Mouse (Mus musculus) forebrain, embryonic 14.5 days (tissue): ENCODE measurements around the gene Pkig. TPM values are rescaled to one million over a fixed set of nuclear protein-coding genes. Genes with fewer than 3 reads are reported as not detected.

Experiments
- ATAC-seq: fragments of 200-750 bp; cut with Nextera tagmentation; 2 replicates; pipeline ENCODE4 v1.8.0; 2017; ENCODE audit warnings: mild to moderate bottlenecking, moderate library complexity
- DNase-seq: peaks from one replicate; pipeline ENCODE4 v3.0.0-alpha.2; 2015; ENCODE audit warnings: low spot score
- H3K27ac ChIP-seq: fragments of 300-500 bp; sonication (generic); 2 replicates; pipeline ENCODE4 v1.5.1; 2014; ENCODE audit warnings: low read depth, mild to moderate bottlenecking, control low read depth, low read length, moderate library complexity
- H3K27me3 ChIP-seq: fragments of 300-500 bp; sonication (generic); replicated peaks from 2 replicates; pipeline ENCODE4 v1.6.1; 2014; ENCODE audit warnings: low read length, control low read depth, mixed read lengths; ENCODE audit not compliant: control insufficient read depth, insufficient read depth
- H3K36me3 ChIP-seq: fragments of 300-500 bp; sonication (generic); 2 replicates; pipeline ENCODE4 v1.6.1; 2014; ENCODE audit warnings: low read length, control low read depth; ENCODE audit not compliant: control insufficient read depth, insufficient read depth
- H3K4me1 ChIP-seq: fragments of 300-500 bp; sonication (generic); 2 replicates; pipeline ENCODE4 v1.6.1; 2014; ENCODE audit warnings: antibody characterized with exemption, low read length, control low read depth; ENCODE audit not compliant: control insufficient read depth, insufficient read depth
- H3K4me2 ChIP-seq: fragments of 300-500 bp; sonication (generic); 2 replicates; pipeline ENCODE4 v1.6.1; 2014; ENCODE audit warnings: mild to moderate bottlenecking, control low read depth, low read length
- H3K4me3 ChIP-seq: fragments of 300-500 bp; sonication (generic); 2 replicates; pipeline ENCODE4 v1.5.1; 2014; ENCODE audit warnings: low read depth, low read length, control low read depth
- H3K9ac ChIP-seq: fragments of 300-500 bp; sonication (generic); 2 replicates; pipeline ENCODE4 v1.6.1; 2014; ENCODE audit warnings: mild to moderate bottlenecking, low read length, control low read depth, moderate library complexity
- H3K9me3 ChIP-seq: fragments of 300-500 bp; sonication (generic); replicated peaks from 2 replicates; pipeline ENCODE4 v1.6.1; 2016; ENCODE audit warnings: low read length, control low read depth, mixed read lengths; ENCODE audit not compliant: control insufficient read depth
- WGBS: fragments of 180-500 bp; shearing (Covaris S2); extraction: QIAGEN DNeasy Blood & Tissue Kit; methylation state at CpG from one replicate; pipeline ENCODE4 v1.1.7; 2014; 5-methylcytosine and 5-hydroxymethylcytosine counted together
- polyA plus RNA-seq: library from polyadenylated mRNA; unstranded; fragments of >200 nt; fragmentation: Nextera tagmentation; extraction: Ambion mirVana; gene quantifications from 2 replicates; pipeline ENCODE4 v1.2.1, GENCODE M21; 2014

Pkig gene
- polyA plus RNA-seq, 1 experiment from 2014 or later, result 163 TPM

DNA sequence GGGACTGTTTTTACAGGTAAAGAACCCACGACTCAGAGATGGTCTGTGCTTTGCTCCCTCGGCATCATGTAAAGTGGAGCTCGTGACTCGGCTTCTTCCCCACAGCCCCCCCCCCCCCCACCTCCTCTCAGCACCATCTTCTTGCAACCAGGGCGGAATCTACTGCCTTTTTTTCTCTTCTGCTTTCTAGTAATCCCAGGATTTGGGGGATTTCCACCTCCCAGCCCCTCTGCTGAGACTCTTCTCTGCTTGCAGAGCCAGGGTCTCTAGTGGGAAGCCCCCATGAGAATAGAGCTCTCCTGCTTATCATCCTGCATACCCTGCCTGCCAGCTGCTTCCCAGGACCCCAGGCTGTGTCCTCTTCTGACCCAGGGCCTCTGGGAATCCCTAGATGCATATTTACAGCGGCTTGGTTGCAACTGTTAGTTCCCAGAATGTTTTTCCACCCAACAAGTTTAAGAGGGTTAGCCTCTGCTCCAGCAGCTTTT lies 50.6 kb downstream of the Pkig start:
- Histone ChIP-seq H3K9ac (no peak overlapping the region), H3K27me3 (no peaks in the 10 kb centered on the region), H3K9me3 (no peaks in the 10 kb centered on the region), H3K36me3 (peaks cover 10% of the 10 kb centered on the region), H3K27ac (no peak overlapping the region), H3K4me1 (no peaks in the 10 kb centered on the region), H3K4me2 (no peak overlapping the region), H3K4me3 (no peak overlapping the region)
- DNase-seq, result no peak
- WGBS, result 88% methylated on average over 6 of the region's 6 CpGs
- no peak for ATAC-seq

DNA sequence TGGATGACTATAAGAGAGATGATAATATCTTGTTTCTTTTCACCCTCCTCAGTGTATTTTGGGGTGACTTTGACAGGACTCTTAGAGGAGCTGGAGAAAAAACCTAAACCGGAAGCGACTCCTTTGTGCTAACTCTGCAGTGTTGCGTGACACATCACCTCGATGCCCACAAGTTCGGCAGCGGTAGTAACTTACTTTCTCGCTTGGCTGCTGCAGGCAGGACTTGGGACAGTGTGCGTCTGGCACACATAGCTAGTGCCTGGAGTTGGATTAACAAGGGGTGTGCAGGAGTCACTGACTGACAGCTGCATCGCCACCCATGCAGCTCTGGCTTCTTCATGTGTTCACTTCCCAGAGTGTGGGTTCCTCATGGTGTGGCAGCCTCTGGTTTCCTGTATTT lies 51.8 kb downstream of the Pkig start:
- Histone ChIP-seq H3K27ac (no peak overlapping the region), H3K4me3 (no peak overlapping the region), H3K9ac (no peak overlapping the region), H3K4me2 (no peak overlapping the region), H3K36me3 (peaks cover 5% of the 10 kb centered on the region), H3K4me1 (no peaks in the 10 kb centered on the region), H3K27me3 (no peaks in the 10 kb centered on the region), H3K9me3 (no peaks in the 10 kb centered on the region)
- no peak for DNase-seq
- 92% methylated on average over 9 of the region's 9 CpGs for WGBS
- no peak for ATAC-seq

DNA sequence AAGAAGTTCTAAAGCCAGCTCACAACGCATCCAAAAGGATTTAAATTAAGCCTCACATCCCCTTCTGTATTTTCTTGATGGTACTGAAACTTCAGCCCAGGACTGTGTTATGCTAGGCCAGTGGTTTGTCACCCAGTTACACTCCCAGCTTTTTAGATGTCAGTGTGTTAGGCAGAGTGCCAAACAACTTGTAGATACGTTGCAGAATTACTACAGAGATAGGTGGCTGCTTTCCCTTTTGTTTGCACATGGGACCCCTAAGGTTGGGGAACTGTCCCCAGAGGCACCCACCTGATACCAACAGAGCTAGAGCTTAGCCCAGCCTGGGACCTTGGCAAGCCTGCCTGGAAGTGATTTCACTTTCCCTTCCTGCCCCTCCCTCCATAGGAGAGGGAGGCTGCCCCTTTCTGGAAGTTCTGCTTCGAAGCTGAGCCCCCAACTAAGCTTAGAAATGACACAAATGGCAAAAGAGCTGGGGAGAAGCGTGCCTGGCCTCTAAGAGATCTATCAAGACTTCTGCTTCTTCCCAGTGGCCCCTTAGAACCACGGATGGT lies 52.5 kb downstream of the Pkig start:
- no peak for DNase-seq
- no peaks in the 10 kb centered on the region for H3K4me1 ChIP-seq
- no peak overlapping the region for H3K9ac ChIP-seq
- H3K4me3 ChIP-seq, result no peak overlapping the region
- H3K36me3 ChIP-seq, result 0 out of 2 replicates have a peak, but pooled peaks cover under 1% of the 10 kb centered on the region
- no peaks in the 10 kb centered on the region for H3K9me3 ChIP-seq
- no peaks in the 10 kb centered on the region for H3K27me3 ChIP-seq
- 83% methylated on average over 5 of the region's 5 CpGs for WGBS
- ATAC-seq, result no peak
- no peak overlapping the region for H3K27ac ChIP-seq
- H3K4me2 ChIP-seq, result no peak overlapping the region

DNA sequence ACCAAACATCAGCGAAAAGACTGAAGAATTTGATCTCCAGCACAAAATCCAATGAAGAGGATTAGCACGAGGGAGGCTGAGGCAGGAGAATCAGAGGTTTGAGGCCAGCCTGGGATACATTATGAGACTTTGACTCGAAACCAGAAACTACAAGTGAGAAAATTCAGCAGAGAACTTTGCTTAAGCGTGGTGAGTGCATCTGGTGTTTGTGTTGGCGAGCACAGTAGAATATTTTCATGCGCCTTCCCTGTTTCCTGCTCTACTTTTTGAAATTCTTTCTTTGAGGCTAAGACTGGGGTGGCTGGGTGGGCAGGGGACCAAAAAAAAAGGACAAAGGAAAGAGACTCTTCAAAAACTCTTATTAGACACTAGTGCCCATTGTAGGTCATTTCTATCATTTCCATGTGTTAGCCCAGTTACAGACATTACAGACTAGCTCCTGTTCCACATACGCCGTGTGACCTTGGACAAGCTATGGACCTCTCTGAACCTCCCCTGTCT lies 53.2 kb downstream of the Pkig start:
- Histone ChIP-seq H3K9me3 (no peaks in the 10 kb centered on the region), H3K4me3 (no peak overlapping the region), H3K9ac (no peak overlapping the region), H3K27ac (no peak overlapping the region), H3K4me1 (no peaks in the 10 kb centered on the region), H3K36me3 (no peaks in the 10 kb centered on the region), H3K4me2 (no peak overlapping the region), H3K27me3 (no peaks in the 10 kb centered on the region)
- WGBS, result 91% methylated on average over 8 of the region's 8 CpGs
- ATAC-seq (no peak), DNase-seq (no peak)

DNA sequence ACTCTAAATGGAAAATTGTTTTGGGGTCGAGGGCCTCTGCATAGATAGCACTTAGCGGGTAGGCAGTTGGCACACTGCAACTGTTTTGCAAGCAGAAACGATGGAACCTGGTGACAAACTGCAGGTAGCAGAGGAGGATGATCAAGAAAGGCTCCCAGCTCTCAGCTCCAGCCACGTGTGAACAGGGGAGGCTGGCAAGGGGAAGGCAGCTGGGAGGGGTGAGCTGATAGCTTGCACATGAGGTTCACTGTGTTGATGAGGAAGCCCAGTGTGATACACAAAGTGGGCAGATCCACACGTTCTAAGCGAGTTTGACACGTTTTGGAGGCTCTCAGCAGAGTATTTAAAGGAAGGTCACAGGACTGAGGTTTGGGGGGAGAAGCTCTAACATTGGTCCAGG lies 54.3 kb downstream of the Pkig start:
- Histone ChIP-seq H3K27ac (no peak overlapping the region), H3K9me3 (no peaks in the 10 kb centered on the region), H3K4me2 (no peak overlapping the region), H3K4me1 (no peaks in the 10 kb centered on the region), H3K4me3 (no peak overlapping the region), H3K9ac (no peak overlapping the region), H3K27me3 (no peaks in the 10 kb centered on the region), H3K36me3 (no peaks in the 10 kb centered on the region)
- WGBS, result 76% methylated on average over 7 of the region's 7 CpGs
- DNase-seq (no peak), ATAC-seq (no peak)

DNA sequence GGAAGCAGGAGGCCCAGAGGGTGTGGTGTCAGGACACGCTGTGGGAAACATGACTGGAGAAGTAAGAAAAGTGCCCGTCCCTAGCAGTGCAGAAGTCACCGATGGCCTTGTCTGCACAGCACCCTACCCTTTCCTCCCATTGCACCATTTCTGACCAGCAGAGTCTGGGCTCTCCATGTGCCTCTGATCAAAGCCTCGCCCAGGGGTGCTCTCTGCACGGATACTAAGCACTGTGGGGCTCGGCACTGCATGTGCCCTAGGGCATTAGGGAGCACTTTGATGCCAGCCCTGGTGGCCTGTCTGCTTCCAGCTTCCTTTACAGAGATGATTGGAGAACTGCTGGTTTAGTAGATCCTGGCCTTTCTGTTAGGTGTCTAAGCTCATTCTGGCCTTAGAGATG lies 54.7 kb downstream of the Pkig start:
- no peak for ATAC-seq
- Histone ChIP-seq H3K9ac (no peak overlapping the region), H3K36me3 (no peaks in the 10 kb centered on the region), H3K4me1 (no peaks in the 10 kb centered on the region), H3K27ac (no peak overlapping the region), H3K4me3 (no peak overlapping the region), H3K4me2 (no peak overlapping the region), H3K9me3 (no peaks in the 10 kb centered on the region), H3K27me3 (no peaks in the 10 kb centered on the region)
- DNase-seq, result no peak
- 84% methylated on average over 6 of the region's 6 CpGs for WGBS

GRCm38 (mm10) chr2:163713340-163713739 lies 55.2 kb downstream of the Pkig start:
- 87% methylated on average over 3 of the region's 3 CpGs for WGBS
- Histone ChIP-seq H3K9me3 (no peaks in the 10 kb centered on the region), H3K27me3 (no peaks in the 10 kb centered on the region), H3K36me3 (no peaks in the 10 kb centered on the region), H3K4me1 (no peaks in the 10 kb centered on the region), H3K9ac (no peak overlapping the region), H3K4me3 (no peak overlapping the region), H3K27ac (no peak overlapping the region), H3K4me2 (no peak overlapping the region)
- ATAC-seq, result no peak
- no peak for DNase-seq

DNA sequence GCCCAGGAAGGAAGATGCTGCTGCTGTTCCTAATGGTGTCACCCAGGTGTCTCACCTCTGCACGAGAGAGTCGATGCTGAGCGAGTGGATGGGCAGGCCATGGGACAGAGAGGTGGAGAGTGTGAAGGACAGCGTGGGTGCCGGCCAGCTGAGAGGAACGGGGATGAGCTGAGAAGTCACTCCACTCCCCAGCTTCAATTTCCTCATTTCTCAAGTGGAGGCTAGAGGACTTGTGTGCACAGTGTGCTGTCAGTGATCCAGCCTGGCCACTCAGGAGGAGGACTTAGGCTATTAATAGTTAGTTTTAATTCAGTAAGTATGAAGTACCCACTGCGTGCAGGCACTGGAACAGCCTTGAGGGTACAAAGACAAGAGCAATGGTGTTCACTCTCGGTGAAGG lies 58.3 kb downstream of the Pkig start:
- no peaks in the 10 kb centered on the region for H3K9me3 ChIP-seq
- no peak overlapping the region for H3K4me2 ChIP-seq
- no peaks in the 10 kb centered on the region; the same call in 1 of the 2 replicates for H3K4me1 ChIP-seq
- no peak overlapping the region for H3K9ac ChIP-seq
- H3K27me3 ChIP-seq, result no peaks in the 10 kb centered on the region
- ATAC-seq, result no peak
- peaks cover 2% of the 10 kb centered on the region; the same call in 1 of the 2 replicates for H3K36me3 ChIP-seq
- no peak for DNase-seq
- no peak overlapping the region; the same call in 1 of the 2 replicates for H3K27ac ChIP-seq
- no peak overlapping the region for H3K4me3 ChIP-seq
- 55% methylated on average over 8 of the region's 8 CpGs for WGBS

GRCm38 (mm10) chr2:163716853-163717252 lies 58.7 kb downstream of the Pkig start:
- DNase-seq, result peak; percentile 56
- 10% methylated on average over 6 of the region's 6 CpGs for WGBS
- no peak overlapping the region for H3K4me2 ChIP-seq

More at GRCm38 (mm10) chr2:163716853-163717252, 58.7 kb downstream of the Pkig start:
- Histone ChIP-seq H3K9ac (no peak overlapping the region), H3K4me3 (no peak overlapping the region), H3K4me1 (no peaks in the 10 kb centered on the region; the same call in 1 of the 2 replicates), H3K27me3 (no peaks in the 10 kb centered on the region), H3K36me3 (peaks cover 2% of the 10 kb centered on the region; the same call in 1 of the 2 replicates), H3K9me3 (no peaks in the 10 kb centered on the region), H3K27ac (no peak overlapping the region; the same call in 1 of the 2 replicates)
- ATAC-seq, result no peak
